Mouse (Mus musculus) mature B cell (primary cell): Measurements from ENCODE around the gene Nrxn3.

Experiments
- in situ Hi-C: fragments of 300-500 bp; cut with MboI; formaldehyde crosslinking; loops from 2 replicates; pipeline ENCODE4 v1.14.3; 2019

The Nrxn3 gene

GRCm38 (mm10) chr12:90302671-90303070 is 1580.0 kb downstream of the Nrxn3 start:
- in situ Hi-C loops: no loop called here

GRCm38 (mm10) chr12:90331806-90332205 is 1609.1 kb downstream of the Nrxn3 start:
- in situ Hi-C loops: no loop called here

GRCm38 (mm10) chr12:90332459-90332858 is 1609.8 kb downstream of the Nrxn3 start:
- in situ Hi-C loops: no loop called here

GRCm38 (mm10) chr12:90337496-90338228 is 1615.0 kb downstream of the Nrxn3 start:
- in situ Hi-C loops: no loop called here

GRCm38 (mm10) chr12:90338229-90338557 is 1615.5 kb downstream of the Nrxn3 start:
- in situ Hi-C loops: no loop called here
